Mouse (Mus musculus) forebrain, embryonic 11.5 days (tissue): ENCODE results near the gene Tmem178. TPM values are rescaled to one million over a fixed set of nuclear protein-coding genes. Genes with fewer than 3 reads are reported as not detected.
A peak's percentile ranks its signal among the peaks of the same experiment; 100 is the strongest.

Source experiments
- ATAC-seq: fragments of 200-750 bp; cut with Nextera tagmentation; replicated peaks from 2 replicates; pipeline ENCODE4 v1.8.0; 2017; ENCODE audit warnings: moderate TSS enrichment; ENCODE audit not compliant: low FRiP score
- DNase-seq: peaks from one replicate; pipeline ENCODE4 v3.0.0-alpha.2; 2017; ENCODE audit warnings: low spot score
- H3K27ac ChIP-seq: fragments of 300-500 bp; sonication (generic); 2 replicates; pipeline ENCODE4 v1.5.1; 2014; ENCODE audit warnings: low read depth, low read length
- H3K27me3 ChIP-seq: fragments of 300-500 bp; sonication (generic); 2 replicates; pipeline ENCODE4 v1.6.1; 2014; ENCODE audit warnings: mild to moderate bottlenecking, low read length, mixed read lengths; ENCODE audit not compliant: control insufficient read depth, insufficient read depth
- H3K36me3 ChIP-seq: fragments of 300-500 bp; sonication (generic); 2 replicates; pipeline ENCODE4 v1.6.1; 2014; ENCODE audit warnings: mild to moderate bottlenecking, low read length, moderate library complexity, mixed read lengths; ENCODE audit not compliant: control insufficient read depth, insufficient read depth
- H3K4me1 ChIP-seq: fragments of 300-500 bp; sonication (generic); replicated peaks from 2 replicates; pipeline ENCODE4 v1.6.1; 2014; ENCODE audit warnings: low read length, mixed read lengths; ENCODE audit not compliant: control insufficient read depth, insufficient read depth
- H3K4me2 ChIP-seq: fragments of 300-500 bp; sonication (generic); 2 replicates; pipeline ENCODE4 v1.6.1; 2014; ENCODE audit warnings: low read depth, mild to moderate bottlenecking, low read length, moderate library complexity, mixed read lengths; ENCODE audit not compliant: severe bottlenecking
- H3K4me3 ChIP-seq: fragments of 300-500 bp; sonication (generic); 2 replicates; pipeline ENCODE4 v1.5.1; 2014; ENCODE audit warnings: low read depth, low read length
- H3K9ac ChIP-seq: fragments of 300-500 bp; sonication (generic); 2 replicates; pipeline ENCODE4 v1.6.1; 2014; ENCODE audit warnings: low read length
- H3K9me3 ChIP-seq: fragments of 300-500 bp; sonication (generic); 2 replicates; pipeline ENCODE4 v1.6.1; 2016; ENCODE audit warnings: low read length, mixed read lengths; ENCODE audit not compliant: control insufficient read depth
- WGBS: fragments of 180-500 bp; shearing (Covaris S2); extraction: QIAGEN DNeasy Blood & Tissue Kit; methylation state at CpG from one replicate; pipeline ENCODE4 v1.1.7; 2014; 5-methylcytosine and 5-hydroxymethylcytosine counted together
- polyA plus RNA-seq: library from polyadenylated mRNA; unstranded; fragments of >200 nt; fragmentation: Nextera tagmentation; extraction: Ambion mirVana; gene quantifications from 2 replicates; pipeline ENCODE4 v1.2.1, GENCODE M21; 2014

The Tmem178 gene
- polyA plus RNA-seq, 1 experiment from 2014 or later, result 13.6 TPM

- ATAC-seq, result no peak
- no peaks in the 10 kb centered on the region for H3K36me3 ChIP-seq
- 89% methylated on average over 10 of the region's 10 CpGs for WGBS
- H3K4me1 ChIP-seq, result no peaks in the 10 kb centered on the region; the same call in 1 of the 2 replicates
- no peaks in the 10 kb centered on the region for H3K9me3 ChIP-seq
- H3K27ac ChIP-seq, result no peak overlapping the region
- DNase-seq, result no peak
- H3K4me2 ChIP-seq, result no peak overlapping the region
- H3K9ac ChIP-seq, result no peak overlapping the region
- H3K4me3 ChIP-seq, result no peak overlapping the region
- no peaks in the 10 kb centered on the region; the same call in 1 of the 2 replicates for H3K27me3 ChIP-seq
These were observed 5.5 kb downstream of the Tmem178 start for GRCm38 (mm10) chr17:80949895-80950294.

GRCm38 (mm10) chr17:80952305-80952704 lies 7.9 kb downstream of the Tmem178 start:
- WGBS, result 63% methylated on average over 7 of the region's 7 CpGs
- peaks cover 2% of the 10 kb centered on the region; the same call in 1 of the 2 replicates for H3K4me1 ChIP-seq
- no peak overlapping the region for H3K9ac ChIP-seq
- H3K27ac ChIP-seq, result no peak overlapping the region
- no peak overlapping the region for H3K4me2 ChIP-seq
- ATAC-seq (peak; percentile 57), DNase-seq (no peak)
- no peaks in the 10 kb centered on the region for H3K27me3 ChIP-seq
- H3K9me3 ChIP-seq, result no peaks in the 10 kb centered on the region
- no peak overlapping the region for H3K4me3 ChIP-seq
- no peaks in the 10 kb centered on the region for H3K36me3 ChIP-seq

- Histone ChIP-seq H3K4me2 (no peak overlapping the region), H3K4me1 (peaks cover 2% of the 10 kb centered on the region; the same call in 1 of the 2 replicates), H3K36me3 (no peaks in the 10 kb centered on the region), H3K27me3 (no peaks in the 10 kb centered on the region), H3K27ac (no peak overlapping the region), H3K9me3 (no peaks in the 10 kb centered on the region), H3K4me3 (no peak overlapping the region), H3K9ac (no peak overlapping the region)
- DNase-seq (no peak), ATAC-seq (no peak)
- 51% methylated on average over 7 of the region's 7 CpGs for WGBS
These were observed 11.0 kb downstream of the Tmem178 start for GRCm38 (mm10) chr17:80955415-80955814.

- Histone ChIP-seq H3K4me2 (no peak overlapping the region), H3K36me3 (no peaks in the 10 kb centered on the region), H3K9me3 (no peaks in the 10 kb centered on the region), H3K4me3 (no peak overlapping the region), H3K4me1 (peaks cover 2% of the 10 kb centered on the region; the same call in 1 of the 2 replicates), H3K27ac (no peak overlapping the region), H3K27me3 (no peaks in the 10 kb centered on the region), H3K9ac (no peak overlapping the region)
- DNase-seq (no peak), ATAC-seq (no peak)
- 84% methylated on average over 10 of the region's 10 CpGs for WGBS
These were observed 11.8 kb downstream of the Tmem178 start for GRCm38 (mm10) chr17:80955998-80956811.

- no peaks in the 10 kb centered on the region for H3K36me3 ChIP-seq
- ATAC-seq (no peak), DNase-seq (no peak)
- no peak overlapping the region for H3K4me3 ChIP-seq
- 88% methylated on average over 6 of the region's 6 CpGs for WGBS
- no peak overlapping the region for H3K4me2 ChIP-seq
- no peaks in the 10 kb centered on the region for H3K27me3 ChIP-seq
- H3K9ac ChIP-seq, result no peak overlapping the region
- no peaks in the 10 kb centered on the region for H3K9me3 ChIP-seq
- no peak overlapping the region for H3K27ac ChIP-seq
- H3K4me1 ChIP-seq, result 0 out of 2 replicates have a peak, but pooled peaks cover 2% of the 10 kb centered on the region
These were observed 13.9 kb downstream of the Tmem178 start for GRCm38 (mm10) chr17:80958332-80958731.

GRCm38 (mm10) chr17:80959840-80960239 lies 15.4 kb downstream of the Tmem178 start:
- Histone ChIP-seq H3K4me3 (no peak overlapping the region), H3K4me1 (0 out of 2 replicates have a peak, but pooled peaks cover 2% of the 10 kb centered on the region), H3K4me2 (no peak overlapping the region), H3K36me3 (no peaks in the 10 kb centered on the region), H3K9me3 (no peaks in the 10 kb centered on the region), H3K27ac (no peak overlapping the region), H3K27me3 (no peaks in the 10 kb centered on the region), H3K9ac (no peak overlapping the region)
- WGBS, result 75% methylated on average over 2 of the region's 2 CpGs
- ATAC-seq, result no peak
- no peak for DNase-seq

- Histone ChIP-seq H3K27ac (no peak overlapping the region), H3K4me3 (no peak overlapping the region), H3K4me2 (no peak overlapping the region), H3K9me3 (no peaks in the 10 kb centered on the region), H3K9ac (no peak overlapping the region), H3K4me1 (peaks cover 9% of the 10 kb centered on the region; the same call in 1 of the 2 replicates), H3K36me3 (no peaks in the 10 kb centered on the region), H3K27me3 (no peaks in the 10 kb centered on the region)
- ATAC-seq, result no peak
- WGBS, result 68% methylated on average over 7 of the region's 7 CpGs
- DNase-seq, result no peak
These were observed 23.0 kb downstream of the Tmem178 start for GRCm38 (mm10) chr17:80967475-80967874.

GRCm38 (mm10) chr17:80969643-80970619 lies 25.5 kb downstream of the Tmem178 start:
- no peaks in the 10 kb centered on the region for H3K36me3 ChIP-seq
- no peak overlapping the region for H3K9ac ChIP-seq
- no peaks in the 10 kb centered on the region for H3K9me3 ChIP-seq
- H3K4me1 ChIP-seq, result peaks cover 9% of the 10 kb centered on the region; the same call in 1 of the 2 replicates
- DNase-seq (peak; percentile 73), ATAC-seq (peak; percentile 86)
- WGBS, result 53% methylated on average over 18 of the region's 18 CpGs
- H3K4me3 ChIP-seq, result no peak overlapping the region
- no peaks in the 10 kb centered on the region for H3K27me3 ChIP-seq
- H3K27ac ChIP-seq, result peak overlapping the region; percentile 31; the same call in 1 of the 2 replicates
- H3K4me2 ChIP-seq, result no peak overlapping the region
